Mouse (Mus musculus) CD4-positive, CD25-positive, alpha-beta regulatory T cell, adult 9 weeks (primary cell): ENCODE measurements around the gene 4930522L14Rik. TPM values are rescaled to one million over a fixed set of nuclear protein-coding genes. Genes with fewer than 3 reads are reported as not detected.

Experiments used
- polyA plus RNA-seq: library from polyadenylated mRNA; unstranded; fragments of 100-300 nt; shearing (Covaris generic); gene quantifications from one replicate; pipeline ENCODE4 v1.2.1, GENCODE M21; 2017

4930522L14Rik gene
- 23.2 TPM for polyA plus RNA-seq

DNA sequence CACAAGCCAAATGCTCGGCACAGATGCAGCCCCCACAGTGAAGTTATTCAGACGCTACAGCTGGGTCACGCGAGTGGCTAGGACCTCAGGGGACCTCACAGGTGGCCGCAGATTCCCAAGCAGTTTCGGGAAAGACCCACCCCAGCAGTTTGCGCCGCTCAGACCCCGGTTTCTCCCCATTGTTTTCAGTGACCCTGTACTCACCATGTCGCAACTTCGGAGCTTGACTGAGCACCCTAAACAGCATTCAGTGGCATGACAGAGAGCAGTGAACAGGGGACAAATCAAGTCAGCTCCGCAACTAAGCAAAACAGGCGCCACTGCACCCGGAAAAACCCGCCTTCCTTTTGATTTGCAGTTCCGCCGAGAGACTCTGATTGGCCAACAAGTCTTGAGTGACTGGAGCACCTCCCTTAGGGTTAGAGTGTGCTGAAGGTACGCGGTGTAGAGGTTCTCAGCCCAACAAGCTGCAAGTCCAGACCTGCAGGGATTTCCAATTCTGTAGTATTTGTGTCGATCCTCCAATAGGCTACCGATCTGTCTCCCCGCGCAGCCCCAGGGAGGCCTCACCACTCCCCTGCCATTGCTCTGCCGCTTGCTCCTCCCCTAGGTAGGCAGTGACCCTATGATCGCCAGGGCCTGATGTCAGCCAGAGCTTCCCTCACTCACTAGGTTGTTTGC is at the start of gene 4930522L14Rik:
Gene 4930522L14Rik, minus strand, starts transcription at position 496 of the 681 bp plus-strand sequence.

GRCm38 (mm10) chr5:109690537-109691201 is 61.0 kb downstream of the 4930522L14Rik start, which contains the start of gene 5430403G16Rik:
TSS of gene 5430403G16Rik (minus strand) at chr5:109691041.

Other genes with a start within 250 kb of the 4930522L14Rik start
- gene Crlf2, start 192.9 kb downstream of the 4930522L14Rik start, polyA plus RNA-seq, result 30.7 TPM
- 11.1 TPM for gene 5430403G16Rik, start 60.8 kb downstream of the 4930522L14Rik start, polyA plus RNA-seq
- gene Gm15446, start 171.5 kb upstream of the 4930522L14Rik start, polyA plus RNA-seq, result 28.3 TPM
- 35.3 TPM for gene Zfp932, start 244.6 kb upstream of the 4930522L14Rik start, polyA plus RNA-seq